Mouse (Mus musculus): Measurements from ENCODE around the gene Syt8. TPM values are rescaled to one million over a fixed set of nuclear protein-coding genes. Genes with fewer than 3 reads are reported as not detected.
A peak's percentile ranks its signal among the peaks of the same experiment; 100 is the strongest.

The Syt8 gene
- not detected for total RNA-seq (2021)
- long read RNA-seq, experiment 1, result 0 reads
- long read RNA-seq, experiment 2, result 0 reads

GRCm38 (mm10) chr7:142434137-142434865 lies at the start of gene Syt8:
Gene Syt8 (plus strand): TSS chr7:142434850.
- TF ChIP-seq CTCF (conservative IDR thresholded peaks at IDR 0.05), result no peak
- no peak within 1 kb of the TSS for H3K27ac ChIP-seq
- DNase-seq (ENCODE audit: low spot score in 2 of 2), result no peak
- no peak within 1 kb of the TSS for H3K4me3 ChIP-seq

GRCm38 (mm10) chr7:142385742-142386403 lies 48.8 kb upstream of the Syt8 start:
- H3K4me3 ChIP-seq, result peak overlapping the region; percentile 100
- no peak for TF ChIP-seq CTCF (conservative IDR thresholded peaks at IDR 0.05)
- no peak for DNase-seq (ENCODE audit: low spot score in 2 of 2)
- H3K27ac ChIP-seq, result no peak overlapping the region

GRCm38 (mm10) chr7:142386621-142387201 lies 47.9 kb upstream of the Syt8 start:
- peak overlapping the region; percentile 94 for H3K27ac ChIP-seq
- H3K4me3 ChIP-seq, result peak overlapping the region; percentile 100
- no peak for DNase-seq (ENCODE audit: low spot score in 2 of 2)
- no peak for TF ChIP-seq CTCF (conservative IDR thresholded peaks at IDR 0.05)

- TF ChIP-seq CTCF (conservative IDR thresholded peaks at IDR 0.05), result no peak
- DNase-seq (ENCODE audit: low spot score in 2 of 2), result peak; percentile 97
- Histone ChIP-seq H3K27ac (peak within 1 kb of the TSS; percentile 94), H3K4me3 (peak within 1 kb of the TSS; percentile 100)
Measured at GRCm38 (mm10) chr7:142387419-142388148, 47.1 kb upstream of the Syt8 start, which contains the start of gene Ctsd. Gene Ctsd (minus strand): TSS chr7:142388038.

- Histone ChIP-seq H3K27ac (peak overlapping the region; percentile 94), H3K4me3 (peak overlapping the region; percentile 100)
- DNase-seq (ENCODE audit: low spot score in 2 of 2), result no peak
- no peak for TF ChIP-seq CTCF (conservative IDR thresholded peaks at IDR 0.05)
Measured at GRCm38 (mm10) chr7:142388198-142388597, 46.5 kb upstream of the Syt8 start.

- no peak overlapping the region for H3K27ac ChIP-seq
- DNase-seq (ENCODE audit: low spot score in 2 of 2), result no peak
- TF ChIP-seq CTCF (conservative IDR thresholded peaks at IDR 0.05), result no peak
- H3K4me3 ChIP-seq, result no peak overlapping the region
Measured at GRCm38 (mm10) chr7:142388740-142389139, 45.9 kb upstream of the Syt8 start.

GRCm38 (mm10) chr7:142389961-142390650 lies 44.5 kb upstream of the Syt8 start:
- TF ChIP-seq CTCF (conservative IDR thresholded peaks at IDR 0.05), result no peak
- no peak overlapping the region for H3K4me3 ChIP-seq
- H3K27ac ChIP-seq, result no peak overlapping the region
- DNase-seq (ENCODE audit: low spot score in 2 of 2), result no peak

- TF ChIP-seq CTCF (conservative IDR thresholded peaks at IDR 0.05), result no peak
- no peak overlapping the region for H3K4me3 ChIP-seq
- peak overlapping the region; percentile 14; the same call in 1 of the 2 replicates for H3K27ac ChIP-seq
- DNase-seq (ENCODE audit: low spot score in 2 of 2), result no peak
Measured at GRCm38 (mm10) chr7:142391108-142391507, 43.5 kb upstream of the Syt8 start.

- no peak for DNase-seq (ENCODE audit: low spot score in 2 of 2)
- H3K4me3 ChIP-seq, result no peak overlapping the region
- no peak overlapping the region for H3K27ac ChIP-seq
- no peak for TF ChIP-seq CTCF (conservative IDR thresholded peaks at IDR 0.05)
Measured at GRCm38 (mm10) chr7:142391609-142392008, 43.0 kb upstream of the Syt8 start.

GRCm38 (mm10) chr7:142393191-142393590 lies 41.5 kb upstream of the Syt8 start:
- Histone ChIP-seq H3K4me3 (no peak overlapping the region), H3K27ac (no peak overlapping the region)
- no peak for DNase-seq (ENCODE audit: low spot score in 2 of 2)
- TF ChIP-seq CTCF (conservative IDR thresholded peaks at IDR 0.05), result no peak

GRCm38 (mm10) chr7:142394261-142395190 lies 40.1 kb upstream of the Syt8 start:
- no peak overlapping the region for H3K27ac ChIP-seq
- TF ChIP-seq CTCF (conservative IDR thresholded peaks at IDR 0.05), result no peak
- no peak overlapping the region for H3K4me3 ChIP-seq
- no peak for DNase-seq (ENCODE audit: low spot score in 2 of 2)

All from layer of hippocampus, adult 2 months (tissue).